Mouse (Mus musculus): ENCODE measurements at regions not wholly inside any gene's neighbourhood (a gene's known extent, or its start where the extent isn't known, plus 50 kb on each side); places are given as distances from the start of the nearest gene placed in this dataset.

DNA sequence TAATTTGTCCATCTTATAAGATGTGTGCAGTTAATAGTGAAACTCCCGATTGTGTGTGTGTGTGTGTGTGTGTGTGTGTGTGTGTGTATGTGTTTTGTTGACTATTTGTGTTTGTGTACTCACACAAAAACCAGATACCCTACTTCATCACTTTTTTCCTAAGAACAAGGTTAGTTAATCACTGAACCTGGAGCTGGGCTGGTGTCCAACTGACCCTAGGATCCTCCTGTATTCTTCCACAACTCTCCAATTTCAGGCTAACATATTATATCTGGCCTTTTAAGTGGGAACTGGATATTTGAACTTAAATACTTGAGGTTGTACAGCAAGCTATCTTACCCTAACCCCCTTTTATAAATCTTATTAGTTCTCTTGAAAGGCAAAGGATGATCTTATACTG is 556.8 kb downstream of the Slco6d1 start:
- H3K4me1 ChIP-seq (ENCODE audit: control insufficient read depth, insufficient read depth, low read length): no peaks in the 10 kb centered on the region
- no peak for TF ChIP-seq CTCF (IDR thresholded peaks at IDR 0.05; ENCODE audit: extremely low read depth, insufficient read depth, low read length)
- no peak for TF ChIP-seq POLR2A (IDR thresholded peaks at IDR 0.05; ENCODE audit: extremely low read depth, insufficient read depth, low read length)
- H3K4me3 ChIP-seq (ENCODE audit: insufficient read depth, low read length): no peak overlapping the region
- H3K27ac ChIP-seq (ENCODE audit: insufficient read depth, low read length): no peak overlapping the region
